Mouse (Mus musculus) liver, embryonic 14.5 days (tissue): ENCODE results near the gene B9d1.

Experiments used
- CTCF ChIP-seq: IDR thresholded peaks from 2 replicates; pipeline ENCODE4 v1.5.1; 2016; ENCODE audit warnings: antibody characterized with exemption, low read depth, control low read depth
- EP300 ChIP-seq: IDR thresholded peaks from 2 replicates; pipeline ENCODE4 v1.6.1; 2016; ENCODE audit warnings: antibody characterized with exemption, low read depth

DNA sequence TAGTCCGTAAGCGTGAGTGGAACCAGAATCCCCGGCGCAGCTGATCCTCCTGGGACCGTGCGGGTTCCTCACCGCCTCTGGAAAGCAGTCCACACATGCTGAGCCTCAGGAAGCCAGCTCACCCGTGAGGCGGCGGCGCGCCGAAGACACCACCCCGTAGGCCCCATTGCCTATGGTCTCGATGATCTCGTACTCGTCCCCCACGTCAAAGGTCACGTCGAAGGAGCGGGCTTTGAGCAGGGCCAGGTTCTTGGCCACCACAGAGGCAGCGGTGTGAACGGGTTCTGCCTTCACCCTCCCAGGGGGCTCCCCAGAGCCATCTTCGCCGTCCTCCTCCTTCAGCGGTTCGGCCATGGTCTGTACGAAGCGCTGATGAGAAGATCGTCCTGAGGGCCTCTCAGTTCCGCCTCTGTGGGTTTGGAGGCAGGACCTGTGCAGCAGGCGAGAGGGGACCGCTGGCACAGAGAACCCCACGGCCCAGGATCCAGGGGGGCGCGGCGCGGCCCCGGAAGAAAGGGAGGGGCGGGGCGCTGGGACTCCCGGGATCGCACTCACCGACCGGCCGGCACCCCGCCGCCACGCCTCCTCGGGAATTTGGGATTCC, 11.3 kb upstream of the B9d1 start:
- TF ChIP-seq CTCF (no peak), EP300 (no peak)
